Mouse (Mus musculus): ENCODE measurements around the gene Dcaf5.

DNA sequence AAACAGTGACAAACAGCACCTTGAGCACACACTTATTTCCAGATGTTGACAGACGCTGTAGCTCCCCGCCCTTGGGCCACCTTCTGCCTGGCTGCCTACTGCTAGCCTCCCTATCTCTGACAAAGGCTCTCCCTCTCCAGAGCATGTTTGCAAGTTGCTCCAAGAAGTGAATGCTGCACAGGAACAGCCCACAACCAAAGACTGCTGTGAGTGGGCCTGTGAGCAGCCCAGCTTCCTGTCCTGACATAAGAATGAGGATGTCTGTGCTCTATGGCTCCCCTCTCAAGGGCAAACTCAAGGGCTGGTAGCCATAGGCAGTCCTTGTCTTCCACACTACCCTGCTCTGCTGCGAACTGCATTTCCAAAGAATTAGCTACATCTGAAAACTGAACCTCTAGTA lies 71.1 kb downstream of the Dcaf5 start:
- TF ChIP-seq CTCF (IDR thresholded peaks at IDR 0.05; ENCODE audit: low read depth): no peak
- no peak for TF ChIP-seq EP300 (IDR thresholded peaks at IDR 0.05; ENCODE audit: low read depth)
